Comparison of ENCODE assay signal across 8 mouse cellular contexts in genomic region chr5:38480822-38481707, GRCm38 (mm10). TPM values are rescaled to one million over a fixed set of nuclear protein-coding genes. Genes with fewer than 3 reads are reported as not detected.
A peak's percentile ranks its signal among the peaks of the same experiment; 100 is the strongest.
DNase-seq lines count a peak whose midpoint lies in the region; ATAC-seq and TF ChIP-seq lines count a peak whose summit lies in the region.

No protein-coding gene starts in this region.

- H3K4me3 ChIP-seq in cerebellum, adult 2 months (replicated peaks; ENCODE audit: insufficient read depth, low read depth, low read length) = peak overlapping the region; percentile 50
- H3K4me3 ChIP-seq in limb, embryonic 11.5 days (ENCODE audit: low read depth, low read length) = no peak overlapping the region
- H3K4me3 ChIP-seq in limb, embryonic 10.5 days = no peak overlapping the region
- peak overlapping the region; percentile 55; the same call in 1 of the 2 replicates for H3K4me3 ChIP-seq in intestine, embryonic 16.5 days (ENCODE audit: low read length)
- no peak overlapping the region for H3K4me3 ChIP-seq in neural tube, embryonic 12.5 days

- no peaks in the 10 kb centered on the region; the same call in 1 of the 2 replicates for H3K36me3 ChIP-seq in limb, embryonic 11.5 days (ENCODE audit: control insufficient read depth, insufficient read depth, low read length)
- no peaks in the 10 kb centered on the region for H3K36me3 ChIP-seq in limb, embryonic 10.5 days
- no peaks in the 10 kb centered on the region for H3K36me3 ChIP-seq in intestine, embryonic 16.5 days (ENCODE audit: control insufficient read depth, insufficient read depth, low read length)
- no peaks in the 10 kb centered on the region for H3K36me3 ChIP-seq in neural tube, embryonic 12.5 days

- H3K4me2 ChIP-seq in limb, embryonic 11.5 days (ENCODE audit: low read depth, severe bottlenecking) = peak overlapping the region; percentile 46; the same call in 1 of the 2 replicates
- H3K4me2 ChIP-seq in intestine, embryonic 16.5 days (ENCODE audit: low read depth, low read length) = peak overlapping the region; percentile 83
- peak overlapping the region; percentile 59 for H3K4me2 ChIP-seq in neural tube, embryonic 12.5 days (replicated peaks)

- H3K27me3 ChIP-seq in cerebellum, adult 2 months (ENCODE audit: control insufficient read depth, insufficient read depth, low read length) = no peaks in the 10 kb centered on the region
- H3K27me3 ChIP-seq in limb, embryonic 11.5 days (ENCODE audit: control insufficient read depth, insufficient read depth, low read length) = no peaks in the 10 kb centered on the region
- H3K27me3 ChIP-seq in limb, embryonic 10.5 days (ENCODE audit: low read depth, poor library complexity, severe bottlenecking) = no peaks in the 10 kb centered on the region
- no peaks in the 10 kb centered on the region for H3K27me3 ChIP-seq in intestine, embryonic 16.5 days (replicated peaks; ENCODE audit: control insufficient read depth, insufficient read depth, low read length)
- no peaks in the 10 kb centered on the region for H3K27me3 ChIP-seq in neural tube, embryonic 12.5 days (replicated peaks)

- ATAC-seq in limb, embryonic 11.5 days (ENCODE audit: insufficient number of reproducible peaks, low FRiP score, low TSS enrichment, low read depth) = no peak
- no peak for ATAC-seq in intestine, embryonic 16.5 days
- ATAC-seq in neural tube, embryonic 12.5 days (ENCODE audit: low FRiP score, low read depth) = no peak; the same call in 1 of the 2 replicates
- ATAC-seq in frontal cortex, adult (ENCODE audit: low TSS enrichment) = no peak

- H3K9me3 ChIP-seq in limb, embryonic 11.5 days (ENCODE audit: control insufficient read depth, low read length) = no peaks in the 10 kb centered on the region
- H3K9me3 ChIP-seq in limb, embryonic 10.5 days (replicated peaks) = no peaks in the 10 kb centered on the region
- no peaks in the 10 kb centered on the region for H3K9me3 ChIP-seq in intestine, embryonic 16.5 days (ENCODE audit: control insufficient read depth, low read length)
- no peaks in the 10 kb centered on the region for H3K9me3 ChIP-seq in neural tube, embryonic 12.5 days

- 87% methylated on average over 10 of the region's 10 CpGs for WGBS in cerebellum, adult 2 months
- 75% methylated on average over 10 of the region's 10 CpGs for WGBS in limb, embryonic 11.5 days
- 80% methylated on average over 10 of the region's 10 CpGs for WGBS in limb, embryonic 10.5 days
- WGBS in intestine, embryonic 16.5 days = 75% methylated on average over 10 of the region's 10 CpGs
- WGBS in neural tube, embryonic 12.5 days = 71% methylated on average over 10 of the region's 10 CpGs

- TF ChIP-seq CTCF in cerebellum, adult 2 months (IDR thresholded peaks at IDR 0.05; ENCODE audit: borderline replicate concordance, insufficient read depth, low read depth, low read length) = no peak

- no peak for TF ChIP-seq POLR2A in cerebellum, adult 2 months (IDR thresholded peaks at IDR 0.05; ENCODE audit: borderline replicate concordance, insufficient read depth, low read length)

- no peak overlapping the region for H3K9ac ChIP-seq in limb, embryonic 11.5 days (ENCODE audit: low read length)
- H3K9ac ChIP-seq in intestine, embryonic 16.5 days (ENCODE audit: low read depth, low read length) = peak overlapping the region; percentile 58
- H3K9ac ChIP-seq in neural tube, embryonic 12.5 days = no peak overlapping the region

- 0 out of 2 replicates have a peak overlapping the region, but pooled peaks have one; percentile 15 for H3K27ac ChIP-seq in cerebellum, adult 2 months (ENCODE audit: insufficient read depth, low read length)
- H3K27ac ChIP-seq in limb, embryonic 11.5 days (replicated peaks; ENCODE audit: low read depth, low read length) = no peak overlapping the region
- no peak overlapping the region for H3K27ac ChIP-seq in limb, embryonic 10.5 days
- peak overlapping the region; percentile 92 for H3K27ac ChIP-seq in intestine, embryonic 16.5 days (ENCODE audit: low read length)
- H3K27ac ChIP-seq in neural tube, embryonic 12.5 days = no peak overlapping the region

- H3K4me1 ChIP-seq in cerebellum, adult 2 months (ENCODE audit: control insufficient read depth, insufficient read depth, low read length) = peaks cover 28% of the 10 kb centered on the region
- peaks cover 14% of the 10 kb centered on the region; the same call in 1 of the 2 replicates for H3K4me1 ChIP-seq in limb, embryonic 11.5 days (ENCODE audit: control insufficient read depth, insufficient read depth, low read length)
- H3K4me1 ChIP-seq in limb, embryonic 10.5 days = peaks cover 39% of the 10 kb centered on the region
- peaks cover 9% of the 10 kb centered on the region; the same call in 1 of the 2 replicates for H3K4me1 ChIP-seq in intestine, embryonic 16.5 days (ENCODE audit: control insufficient read depth, insufficient read depth, low read length)
- peaks cover 16% of the 10 kb centered on the region for H3K4me1 ChIP-seq in neural tube, embryonic 12.5 days

- DNase-seq in cerebellum, adult 2 months = no peak
- DNase-seq in cerebellum, adult 11 months = no peak
- no peak for DNase-seq in limb, embryonic 11.5 days (ENCODE audit: low spot score)
- DNase-seq in limb, embryonic 10.5 days (ENCODE audit: low spot score) = no peak
- no peak for DNase-seq in frontal cortex, adult 2 months (ENCODE audit: extremely low spot score in 1 of 2, low spot score in 1 of 2)

RNA-seq across cellular contexts. Expression of gene Slc2a9, which starts 21.9 kb away (rescaled TPM):
- polyA plus RNA-seq in cerebellum, adult 2 months (2012; rRNA removed) = 1.6 and 1.8 TPM in 2 replicates
- 0.32 and 0.82 TPM in 2 replicates for polyA plus RNA-seq in limb, embryonic 11.5 days (2014; fragmentation: Nextera tagmentation; extraction: Ambion mirVana)
- 0.13 TPM in 1 of 2 replicates, not detected in the other for polyA plus RNA-seq in limb, embryonic 10.5 days (2016; fragmentation: Nextera tagmentation; extraction: Ambion mirVana)
- polyA plus RNA-seq in intestine, embryonic 16.5 days (2015; fragmentation: Nextera tagmentation; extraction: Ambion mirVana) = 2.5 and 2.6 TPM in 2 replicates
- polyA plus RNA-seq in neural tube, embryonic 12.5 days (2016; fragmentation: Nextera tagmentation; extraction: Ambion mirVana) = 0.24 and 0.37 TPM in 2 replicates
- 1.0 and 1.7 TPM in 2 replicates for polyA plus RNA-seq in frontal cortex, adult 2 months (2012; rRNA removed)

Comparison
In these comparisons a context has a peak if more than half of its experiments do, and no peak if none do; other contexts are left out.
1. H3K27ac ChIP-seq: peak in cerebellum, adult 2 months (single experiment) and intestine, embryonic 16.5 days (single experiment); none in limb, embryonic 11.5 days (single experiment), limb, embryonic 10.5 days (single experiment) and neural tube, embryonic 12.5 days (single experiment).
2. H3K4me3 ChIP-seq: peak in cerebellum, adult 2 months (single experiment) and intestine, embryonic 16.5 days (single experiment); none in limb, embryonic 11.5 days (single experiment), limb, embryonic 10.5 days (single experiment) and neural tube, embryonic 12.5 days (single experiment).
3. Peak in every context shown above with its lines, with median percentiles within 50 percentile points of each other: H3K4me2 ChIP-seq.